Mouse (Mus musculus) forebrain, embryonic 10.5 days (tissue): ENCODE measurements around the gene Rassf8. TPM values are rescaled to one million over a fixed set of nuclear protein-coding genes. Genes with fewer than 3 reads are reported as not detected.
A peak's percentile ranks its signal among the peaks of the same experiment; 100 is the strongest.

ENCODE experiments used
- DNase-seq: peaks from one replicate; pipeline ENCODE4 v3.0.0-alpha.2; 2017; ENCODE audit warnings: low spot score; ENCODE audit errors: extremely low spot score
- H3K27ac ChIP-seq: fragments of 300-500 bp; sonication (generic); 2 replicates; pipeline ENCODE4 v1.5.1; 2016; ENCODE audit warnings: mild to moderate bottlenecking
- H3K27me3 ChIP-seq: fragments of 300-500 bp; sonication (generic); 2 replicates; pipeline ENCODE4 v1.6.1; 2016; ENCODE audit warnings: mild to moderate bottlenecking; ENCODE audit not compliant: poor library complexity, severe bottlenecking
- H3K36me3 ChIP-seq: fragments of 300-500 bp; sonication (generic); replicated peaks from 2 replicates; pipeline ENCODE4 v1.6.1; 2016; ENCODE audit warnings: mild to moderate bottlenecking, moderate library complexity
- H3K4me1 ChIP-seq: fragments of 300-500 bp; sonication (generic); 2 replicates; pipeline ENCODE4 v1.6.1; 2016
- H3K4me3 ChIP-seq: fragments of 300-500 bp; sonication (generic); 2 replicates; pipeline ENCODE4 v1.5.1; 2016; ENCODE audit warnings: mild to moderate bottlenecking, moderate library complexity
- H3K9me3 ChIP-seq: fragments of 300-500 bp; sonication (generic); 2 replicates; pipeline ENCODE4 v1.6.1; 2016; ENCODE audit warnings: mild to moderate bottlenecking, moderate library complexity
- WGBS: fragments of 180-500 bp; shearing (Covaris S2); methylation state at CpG from one replicate; pipeline ENCODE4 v1.1.7; 2016; 5-methylcytosine and 5-hydroxymethylcytosine counted together
- polyA plus RNA-seq: library from polyadenylated mRNA; unstranded; fragments of >200 nt; fragmentation: Nextera tagmentation; extraction: Ambion mirVana; gene quantifications from 2 replicates; pipeline ENCODE4 v1.2.1, GENCODE M21; 2016

Gene Rassf8
- polyA plus RNA-seq, 1 experiment from 2014 or later, result 2.3 TPM

DNA sequence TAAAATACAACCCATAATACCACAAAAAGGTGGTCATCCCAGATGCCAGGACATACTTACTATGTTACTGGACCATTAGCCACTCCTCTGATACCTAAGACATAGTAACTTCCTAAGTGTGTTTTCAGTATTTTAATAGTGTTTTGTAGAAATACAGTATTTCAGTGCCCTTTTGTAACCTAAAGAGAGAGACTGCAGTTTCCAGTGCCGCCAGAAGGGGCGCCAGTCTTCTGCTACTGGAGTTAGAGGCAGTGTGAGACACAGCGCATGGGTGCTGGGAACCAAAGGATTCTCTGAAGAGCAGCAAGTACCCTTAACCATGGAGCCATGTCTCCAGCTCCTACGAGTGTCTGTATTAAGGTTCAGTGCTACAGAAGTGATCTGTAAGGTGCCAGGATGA is 48.1 kb downstream of the Rassf8 start:
- no peak for DNase-seq
- H3K27ac ChIP-seq, result no peak overlapping the region

GRCm38 (mm10) chr6:145796191-145797023 is 49.9 kb downstream of the Rassf8 start:
- DNase-seq, result no peak
- Histone ChIP-seq H3K4me3 (no peak overlapping the region), H3K36me3 (no peaks in the 10 kb centered on the region), H3K27me3 (no peaks in the 10 kb centered on the region), H3K9me3 (no peaks in the 10 kb centered on the region), H3K27ac (no peak overlapping the region), H3K4me1 (peaks cover 8% of the 10 kb centered on the region; the same call in 1 of the 2 replicates)
- WGBS, result 80% methylated on average over 14 of the region's 14 CpGs

More for the DNA sequence above, 48.1 kb downstream of the Rassf8 start:
- WGBS, result 58% methylated on average over 4 of the region's 4 CpGs
- no peak overlapping the region for H3K4me3 ChIP-seq
- H3K9me3 ChIP-seq, result no peaks in the 10 kb centered on the region
- no peaks in the 10 kb centered on the region for H3K36me3 ChIP-seq
- no peaks in the 10 kb centered on the region for H3K27me3 ChIP-seq
- peaks cover 8% of the 10 kb centered on the region; the same call in 1 of the 2 replicates for H3K4me1 ChIP-seq

GRCm38 (mm10) chr6:145797692-145798091 is 51.1 kb downstream of the Rassf8 start:
- H3K27me3 ChIP-seq, result no peaks in the 10 kb centered on the region

GRCm38 (mm10) chr6:145801796-145802488 is 55.4 kb downstream of the Rassf8 start:
- Histone ChIP-seq H3K36me3 (no peaks in the 10 kb centered on the region), H3K9me3 (no peaks in the 10 kb centered on the region), H3K4me1 (peaks cover 12% of the 10 kb centered on the region), H3K4me3 (no peak overlapping the region), H3K27ac (no peak overlapping the region), H3K27me3 (no peaks in the 10 kb centered on the region)
- no peak for DNase-seq
- WGBS, result 89% methylated on average over 3 of the region's 3 CpGs

More at GRCm38 (mm10) chr6:145797692-145798091, 51.1 kb downstream of the Rassf8 start:
- Histone ChIP-seq H3K4me3 (no peak overlapping the region), H3K27ac (no peak overlapping the region), H3K4me1 (peaks cover 8% of the 10 kb centered on the region; the same call in 1 of the 2 replicates), H3K9me3 (no peaks in the 10 kb centered on the region), H3K36me3 (no peaks in the 10 kb centered on the region)
- DNase-seq, result no peak
- 77% methylated on average over 3 of the region's 3 CpGs for WGBS

GRCm38 (mm10) chr6:145802881-145803280 is 56.3 kb downstream of the Rassf8 start:
- 85% methylated on average over 8 of the region's 8 CpGs for WGBS
- Histone ChIP-seq H3K4me1 (peaks cover 9% of the 10 kb centered on the region), H3K36me3 (no peaks in the 10 kb centered on the region), H3K27me3 (no peaks in the 10 kb centered on the region), H3K9me3 (no peaks in the 10 kb centered on the region), H3K4me3 (no peak overlapping the region), H3K27ac (no peak overlapping the region)
- DNase-seq, result no peak

GRCm38 (mm10) chr6:145804276-145804675 is 57.7 kb downstream of the Rassf8 start:
- WGBS, result 66% methylated on average over 3 of the region's 3 CpGs
- no peak for DNase-seq
- Histone ChIP-seq H3K27ac (no peak overlapping the region), H3K9me3 (no peaks in the 10 kb centered on the region), H3K4me3 (no peak overlapping the region), H3K4me1 (peaks cover 9% of the 10 kb centered on the region), H3K36me3 (no peaks in the 10 kb centered on the region), H3K27me3 (no peaks in the 10 kb centered on the region)

DNA sequence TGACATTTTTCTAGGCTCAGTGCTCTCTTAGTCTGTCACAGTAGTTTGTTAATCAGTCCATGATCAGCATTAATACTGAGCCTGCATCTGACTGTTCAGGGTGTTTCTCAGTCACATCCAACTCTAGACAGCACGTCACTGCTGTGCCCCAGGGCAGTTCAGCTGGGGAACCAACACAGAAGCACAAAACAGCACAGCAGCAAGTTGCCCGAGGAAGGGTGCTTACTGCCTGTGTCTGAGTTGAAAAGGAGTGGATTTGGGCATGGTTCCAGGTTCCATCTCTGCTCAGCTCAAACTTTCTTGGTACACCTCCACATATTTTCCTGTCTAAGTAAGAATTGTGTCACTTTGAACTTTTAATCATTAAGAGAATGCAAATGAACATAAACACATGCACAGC is 60.2 kb downstream of the Rassf8 start:
- Histone ChIP-seq H3K36me3 (peaks cover 5% of the 10 kb centered on the region; the same call in 1 of the 2 replicates), H3K9me3 (no peaks in the 10 kb centered on the region), H3K4me1 (peaks cover 9% of the 10 kb centered on the region), H3K27ac (no peak overlapping the region), H3K27me3 (no peaks in the 10 kb centered on the region), H3K4me3 (no peak overlapping the region)
- no peak for DNase-seq
- WGBS, result 58% methylated on average over 2 of the region's 2 CpGs

- no peaks in the 10 kb centered on the region for H3K27me3 ChIP-seq
- peaks cover 5% of the 10 kb centered on the region; the same call in 1 of the 2 replicates for H3K36me3 ChIP-seq
- no peaks in the 10 kb centered on the region for H3K9me3 ChIP-seq
- WGBS, result 90% methylated on average over 9 of the region's 9 CpGs
- peaks cover 9% of the 10 kb centered on the region for H3K4me1 ChIP-seq
- H3K4me3 ChIP-seq, result no peak overlapping the region
- no peak overlapping the region for H3K27ac ChIP-seq
- no peak for DNase-seq
Measured at GRCm38 (mm10) chr6:145807929-145808328, 61.4 kb downstream of the Rassf8 start.

- H3K4me3 ChIP-seq, result no peak overlapping the region
- peak overlapping the region; percentile 4; the same call in 1 of the 2 replicates for H3K27ac ChIP-seq
- 85% methylated on average over 7 of the region's 7 CpGs for WGBS
- H3K36me3 ChIP-seq, result peaks cover 5% of the 10 kb centered on the region; the same call in 1 of the 2 replicates
- H3K27me3 ChIP-seq, result no peaks in the 10 kb centered on the region
- peaks cover 6% of the 10 kb centered on the region; the same call in 1 of the 2 replicates for H3K4me1 ChIP-seq
- no peaks in the 10 kb centered on the region for H3K9me3 ChIP-seq
- no peak for DNase-seq
Measured at GRCm38 (mm10) chr6:145809566-145809965, 63.0 kb downstream of the Rassf8 start.

DNA sequence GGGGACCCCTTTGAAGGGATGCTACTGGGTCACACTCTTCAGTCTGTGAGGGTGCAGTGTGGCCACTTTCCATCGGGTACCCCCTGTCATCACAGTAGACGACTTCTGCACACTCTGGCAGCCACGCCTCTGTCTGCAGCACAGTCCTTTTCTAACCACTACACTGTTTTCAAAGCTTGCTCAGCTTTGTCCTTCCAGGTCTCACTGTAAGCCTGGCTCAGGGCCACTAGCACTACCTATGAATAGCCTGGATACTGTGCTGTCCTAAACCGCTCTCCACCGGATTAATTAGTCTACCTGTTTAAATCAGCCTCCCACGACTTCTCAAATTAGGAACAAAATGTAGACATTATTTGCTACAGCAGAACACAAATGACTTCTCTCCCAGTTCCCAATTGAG is 63.5 kb downstream of the Rassf8 start:
- DNase-seq, result no peak

DNA sequence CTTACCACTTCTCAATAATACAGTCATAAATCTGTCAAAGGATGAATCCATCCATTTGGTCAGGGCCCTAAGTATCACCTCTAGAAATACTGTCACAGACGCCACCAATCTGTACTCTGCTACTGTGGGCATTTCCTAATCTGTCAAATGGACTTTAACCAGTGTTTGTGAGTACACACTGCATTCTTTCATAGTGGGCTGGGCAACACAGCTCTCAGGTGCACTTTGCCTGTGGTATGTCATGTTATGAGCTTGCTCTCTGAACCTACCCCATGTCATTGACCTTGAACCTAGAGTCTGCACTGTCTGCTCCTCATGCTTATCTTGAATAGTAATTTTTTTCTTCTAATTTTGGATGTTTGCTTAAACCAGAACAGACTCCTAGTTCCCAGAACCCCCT is 64.6 kb downstream of the Rassf8 start:
- Histone ChIP-seq H3K4me3 (no peak overlapping the region), H3K27me3 (no peaks in the 10 kb centered on the region), H3K36me3 (peaks cover 5% of the 10 kb centered on the region; the same call in 1 of the 2 replicates), H3K9me3 (no peaks in the 10 kb centered on the region), H3K27ac (no peak overlapping the region), H3K4me1 (peaks cover 14% of the 10 kb centered on the region)
- 88% methylated on average over 1 of the region's 1 CpGs for WGBS
- no peak for DNase-seq

More for the DNA sequence above, 63.5 kb downstream of the Rassf8 start:
- no peak overlapping the region for H3K4me3 ChIP-seq
- H3K4me1 ChIP-seq, result peaks cover 7% of the 10 kb centered on the region
- 87% methylated on average over 6 of the region's 6 CpGs for WGBS
- H3K27me3 ChIP-seq, result no peaks in the 10 kb centered on the region
- peaks cover 5% of the 10 kb centered on the region; the same call in 1 of the 2 replicates for H3K36me3 ChIP-seq
- no peaks in the 10 kb centered on the region for H3K9me3 ChIP-seq
- H3K27ac ChIP-seq, result no peak overlapping the region

GRCm38 (mm10) chr6:145815200-145815599 is 68.7 kb downstream of the Rassf8 start:
- Histone ChIP-seq H3K4me1 (peaks cover 9% of the 10 kb centered on the region), H3K36me3 (no peaks in the 10 kb centered on the region), H3K9me3 (no peaks in the 10 kb centered on the region), H3K4me3 (no peak overlapping the region), H3K27ac (0 out of 2 replicates have a peak overlapping the region, but pooled peaks have one; percentile 30), H3K27me3 (no peaks in the 10 kb centered on the region)
- peak; percentile 27 for DNase-seq
- WGBS, result 30% methylated on average over 15 of the region's 15 CpGs

- H3K4me3 ChIP-seq, result no peak overlapping the region
- H3K4me1 ChIP-seq, result peaks cover 23% of the 10 kb centered on the region
- H3K36me3 ChIP-seq, result no peaks in the 10 kb centered on the region
- no peaks in the 10 kb centered on the region for H3K27me3 ChIP-seq
- no peak overlapping the region for H3K27ac ChIP-seq
- no peak for DNase-seq
- no peaks in the 10 kb centered on the region for H3K9me3 ChIP-seq
- 87% methylated on average over 9 of the region's 9 CpGs for WGBS
Measured at GRCm38 (mm10) chr6:145819151-145819550, 72.6 kb downstream of the Rassf8 start.
